Mouse (Mus musculus): ENCODE data around the gene Sigirr.

Sigirr gene

GRCm38 (mm10) chr7:141096649-141097056 is 3.7 kb downstream of the Sigirr start:
- DNase-seq (ENCODE audit: low spot score) = no peak

- no peak for DNase-seq (ENCODE audit: low spot score)
Observed at GRCm38 (mm10) chr7:141096021-141096420, 4.4 kb downstream of the Sigirr start.

- no peak for DNase-seq (ENCODE audit: low spot score)
Observed at GRCm38 (mm10) chr7:141094487-141095205, 5.7 kb downstream of the Sigirr start.

GRCm38 (mm10) chr7:141093950-141094349 is 6.4 kb downstream of the Sigirr start:
- DNase-seq (ENCODE audit: low spot score) = no peak

- peak; percentile 86 for DNase-seq (ENCODE audit: low spot score)
Observed at GRCm38 (mm10) chr7:141092051-141092735, 8.2 kb downstream of the Sigirr start.

GRCm38 (mm10) chr7:141090228-141090627 is 10.1 kb downstream of the Sigirr start:
- DNase-seq (ENCODE audit: low spot score) = no peak

- no peak for DNase-seq (ENCODE audit: low spot score)
Observed at GRCm38 (mm10) chr7:141088473-141088872, 11.9 kb downstream of the Sigirr start.

GRCm38 (mm10) chr7:141087894-141088293 is 12.5 kb downstream of the Sigirr start:
- DNase-seq (ENCODE audit: low spot score) = no peak

- DNase-seq (ENCODE audit: low spot score) = no peak
Observed at GRCm38 (mm10) chr7:141079481-141080449, 20.6 kb downstream of the Sigirr start.

- no peak for DNase-seq (ENCODE audit: low spot score)
Observed at GRCm38 (mm10) chr7:141078876-141079275, 21.5 kb downstream of the Sigirr start.

- DNase-seq (ENCODE audit: low spot score) = no peak
Observed at GRCm38 (mm10) chr7:141077841-141078240, 22.5 kb downstream of the Sigirr start, which contains the start of gene Pkp3. TSS of gene Pkp3 (plus strand) at chr7:141078218.

GRCm38 (mm10) chr7:141073782-141074181 is 26.6 kb downstream of the Sigirr start:
- DNase-seq (ENCODE audit: low spot score) = no peak

GRCm38 (mm10) chr7:141072017-141072745 is 28.2 kb downstream of the Sigirr start:
- DNase-seq (ENCODE audit: low spot score) = peak; percentile 28

- peak; percentile 91 for DNase-seq (ENCODE audit: low spot score)
Observed at GRCm38 (mm10) chr7:141070058-141070862, 30.1 kb downstream of the Sigirr start.

GRCm38 (mm10) chr7:141068351-141068750 is 32.0 kb downstream of the Sigirr start:
- DNase-seq (ENCODE audit: low spot score) = no peak

GRCm38 (mm10) chr7:141064576-141064975 is 35.8 kb downstream of the Sigirr start:
- DNase-seq (ENCODE audit: low spot score) = no peak

- DNase-seq (ENCODE audit: low spot score) = no peak
Observed at GRCm38 (mm10) chr7:141064175-141064574, 36.2 kb downstream of the Sigirr start.

- no peak for DNase-seq (ENCODE audit: low spot score)
Observed at GRCm38 (mm10) chr7:141063353-141063752, 37.0 kb downstream of the Sigirr start.

- no peak for DNase-seq (ENCODE audit: low spot score)
Observed at GRCm38 (mm10) chr7:141062525-141062924, 37.8 kb downstream of the Sigirr start.

GRCm38 (mm10) chr7:141061269-141061692 is 39.1 kb downstream of the Sigirr start:
- peak; percentile 55 for DNase-seq (ENCODE audit: low spot score)

All from retina, embryonic 14.5 days (tissue).